Mouse (Mus musculus): ENCODE data around the gene Shank2. TPM values are rescaled to one million over a fixed set of nuclear protein-coding genes. Genes with fewer than 3 reads are reported as not detected.

The Shank2 gene
- total and polyA plus RNA-seq, 3 experiments = not detected

DNA sequence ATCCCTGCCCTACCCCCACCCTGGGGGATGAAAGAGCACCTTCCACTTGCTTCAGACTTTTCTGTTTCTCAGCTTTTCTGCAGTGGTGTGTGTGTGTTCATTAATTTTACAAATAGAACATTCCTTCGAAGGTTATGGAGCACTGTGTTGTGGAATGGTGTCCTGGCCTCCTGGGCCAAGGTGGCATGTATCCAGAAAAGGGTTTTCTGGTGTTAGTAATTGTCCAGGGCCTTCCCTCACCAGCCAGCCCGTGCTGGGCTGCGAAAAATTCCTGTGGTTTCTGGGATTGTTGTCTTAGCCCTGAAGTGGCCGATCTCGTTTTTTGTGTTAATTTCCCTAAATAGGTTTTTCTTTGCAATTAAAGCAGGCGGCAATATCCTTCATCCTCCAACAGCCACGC, 289.8 kb downstream of the Shank2 start:
- no peak overlapping the region for H3K27ac ChIP-seq (ENCODE audit: control insufficient read depth, low read depth, low read length)
- H3K9me3 ChIP-seq (replicated peaks; ENCODE audit: insufficient read depth, low read length) = no peaks in the 10 kb centered on the region
- H3K79me2 ChIP-seq (ENCODE audit: control insufficient read depth, insufficient read depth, low read length, poor library complexity) = no peaks in the 10 kb centered on the region
- no peak for DNase-seq (ENCODE audit: low read depth, low spot score)
- no peaks in the 10 kb centered on the region for H3K36me3 ChIP-seq (ENCODE audit: control insufficient read depth in 1 of 2, insufficient read depth in 2 of 2, low read length in 2 of 2)
- no peak overlapping the region for H3K9ac ChIP-seq (ENCODE audit: control insufficient read depth, low read depth, low read length, poor library complexity, severe bottlenecking)
- no peak overlapping the region for H3K4me3 ChIP-seq (ENCODE audit: control insufficient read depth in 1 of 2, insufficient read depth in 1 of 2, low read depth in 2 of 2, low read length in 2 of 2)
- TF ChIP-seq GABPA (IDR thresholded peaks at IDR 0.05; ENCODE audit: low read depth, low read length) = no peak
- TF ChIP-seq CTCF (IDR thresholded peaks at IDR 0.05 in 2 of 3, conservative IDR thresholded peaks at IDR 0.05 in 1 of 3; ENCODE audit: control insufficient read depth in 1 of 3, insufficient read depth in 1 of 3, low read depth in 2 of 3, low read length in 3 of 3, poor library complexity in 1 of 3, severe bottlenecking in 1 of 3) = no peak
- no peak for TF ChIP-seq NRF1 (IDR thresholded peaks at IDR 0.05; ENCODE audit: insufficient read depth, low read depth, low read length, poor library complexity, severe bottlenecking)
- no peak for TF ChIP-seq MXI1 (IDR thresholded peaks at IDR 0.05; ENCODE audit: low read depth, low read length)
- no peak for TF ChIP-seq MAX (IDR thresholded peaks at IDR 0.05; ENCODE audit: low read length)
- TF ChIP-seq SIN3A (IDR thresholded peaks at IDR 0.05; ENCODE audit: low read length) = no peak
- no peak for TF ChIP-seq GATA1 (IDR thresholded peaks at IDR 0.05; ENCODE audit: low read depth, low read length)
- no peak for TF ChIP-seq TBP (IDR thresholded peaks at IDR 0.05; ENCODE audit: low read depth, low read length)
- TF ChIP-seq MAZ (IDR thresholded peaks at IDR 0.05; ENCODE audit: low read depth, low read length) = no peak
- TF ChIP-seq CHD2 (IDR thresholded peaks at IDR 0.05; ENCODE audit: low read length) = no peak
- TF ChIP-seq USF2 (IDR thresholded peaks at IDR 0.05; ENCODE audit: borderline replicate concordance in 1 of 2, insufficient read depth in 1 of 2, low read depth in 1 of 2, low read length in 2 of 2) = no peak
- no peak for TF ChIP-seq RCOR1 (IDR thresholded peaks at IDR 0.05; ENCODE audit: low read depth, low read length)
- TF ChIP-seq ZC3H11A (IDR thresholded peaks at IDR 0.05; ENCODE audit: low read depth, low read length) = no peak
- TF ChIP-seq ZNF384 (IDR thresholded peaks at IDR 0.05; ENCODE audit: low read depth, low read length) = no peak
- TF ChIP-seq SMC3 (IDR thresholded peaks at IDR 0.05; ENCODE audit: low read depth, low read length) = no peak
- no peaks in the 10 kb centered on the region for H3K4me1 ChIP-seq (ENCODE audit: control insufficient read depth in 1 of 2, insufficient read depth in 2 of 2, low read length in 2 of 2)
- no peaks in the 10 kb centered on the region for H3K27me3 ChIP-seq (ENCODE audit: control insufficient read depth in 1 of 2, insufficient read depth in 2 of 2, low read length in 2 of 2)

- Histone ChIP-seq H3K4me1 (ENCODE audit: control insufficient read depth in 1 of 2, insufficient read depth in 2 of 2, low read length in 2 of 2) (no peaks in the 10 kb centered on the region), H3K27ac (ENCODE audit: control insufficient read depth, low read depth, low read length) (no peak overlapping the region), H3K9me3 (replicated peaks; ENCODE audit: insufficient read depth, low read length) (no peaks in the 10 kb centered on the region), H3K79me2 (ENCODE audit: control insufficient read depth, insufficient read depth, low read length, poor library complexity) (no peaks in the 10 kb centered on the region), H3K9ac (ENCODE audit: control insufficient read depth, low read depth, low read length, poor library complexity, severe bottlenecking) (no peak overlapping the region), H3K36me3 (ENCODE audit: control insufficient read depth in 1 of 2, insufficient read depth in 2 of 2, low read length in 2 of 2) (no peaks in the 10 kb centered on the region), H3K27me3 (ENCODE audit: control insufficient read depth in 1 of 2, insufficient read depth in 2 of 2, low read length in 2 of 2) (no peaks in the 10 kb centered on the region), H3K4me3 (ENCODE audit: control insufficient read depth in 1 of 2, insufficient read depth in 1 of 2, low read depth in 2 of 2, low read length in 2 of 2) (no peak overlapping the region)
- DNase-seq (ENCODE audit: low read depth, low spot score) = no peak
- TF ChIP-seq TCF12 (IDR thresholded peaks at IDR 0.05; ENCODE audit: low read depth, low read length) (no peak), CHD2 (IDR thresholded peaks at IDR 0.05; ENCODE audit: low read length) (no peak), ZMIZ1 (IDR thresholded peaks at IDR 0.05; ENCODE audit: low read depth, low read length) (no peak), MYC (IDR thresholded peaks at IDR 0.05; ENCODE audit: low read depth, low read length) (no peak), MAZ (IDR thresholded peaks at IDR 0.05; ENCODE audit: low read depth, low read length) (no peak), TBP (IDR thresholded peaks at IDR 0.05; ENCODE audit: low read depth, low read length) (no peak), POLR2A (IDR thresholded peaks at IDR 0.05; ENCODE audit: control insufficient read depth in 1 of 2, insufficient read depth in 1 of 2, low read depth in 1 of 2, low read length in 2 of 2, poor library complexity in 1 of 2) (no peak), POLR2AphosphoS2 (IDR thresholded peaks at IDR 0.05; ENCODE audit: low read length) (no peak), NRF1 (IDR thresholded peaks at IDR 0.05; ENCODE audit: insufficient read depth, low read depth, low read length, poor library complexity, severe bottlenecking) (no peak), MAX (IDR thresholded peaks at IDR 0.05; ENCODE audit: low read length) (no peak), ZNF384 (IDR thresholded peaks at IDR 0.05; ENCODE audit: low read depth, low read length) (no peak), UBTF (IDR thresholded peaks at IDR 0.05; ENCODE audit: borderline replicate concordance, insufficient read depth, low read depth, low read length) (no peak), USF1 (IDR thresholded peaks at IDR 0.05; ENCODE audit: low read depth, low read length) (no peak), CTCF (IDR thresholded peaks at IDR 0.05 in 2 of 3, conservative IDR thresholded peaks at IDR 0.05 in 1 of 3; ENCODE audit: control insufficient read depth in 1 of 3, insufficient read depth in 1 of 3, low read depth in 2 of 3, low read length in 3 of 3, poor library complexity in 1 of 3, severe bottlenecking in 1 of 3) (no peak), GABPA (IDR thresholded peaks at IDR 0.05; ENCODE audit: low read depth, low read length) (no peak), GATA1 (IDR thresholded peaks at IDR 0.05; ENCODE audit: low read depth, low read length) (no peak)
Observed at GRCm38 (mm10) chr7:144293611-144294010, 291.9 kb downstream of the Shank2 start.
